Mouse (Mus musculus): ENCODE data around the gene Ccdc85c. TPM values are rescaled to one million over a fixed set of nuclear protein-coding genes. Genes with fewer than 3 reads are reported as not detected.

Gene Ccdc85c
- polyA plus RNA-seq, 1 experiment from 2014 or later, result 7.0 TPM

DNA sequence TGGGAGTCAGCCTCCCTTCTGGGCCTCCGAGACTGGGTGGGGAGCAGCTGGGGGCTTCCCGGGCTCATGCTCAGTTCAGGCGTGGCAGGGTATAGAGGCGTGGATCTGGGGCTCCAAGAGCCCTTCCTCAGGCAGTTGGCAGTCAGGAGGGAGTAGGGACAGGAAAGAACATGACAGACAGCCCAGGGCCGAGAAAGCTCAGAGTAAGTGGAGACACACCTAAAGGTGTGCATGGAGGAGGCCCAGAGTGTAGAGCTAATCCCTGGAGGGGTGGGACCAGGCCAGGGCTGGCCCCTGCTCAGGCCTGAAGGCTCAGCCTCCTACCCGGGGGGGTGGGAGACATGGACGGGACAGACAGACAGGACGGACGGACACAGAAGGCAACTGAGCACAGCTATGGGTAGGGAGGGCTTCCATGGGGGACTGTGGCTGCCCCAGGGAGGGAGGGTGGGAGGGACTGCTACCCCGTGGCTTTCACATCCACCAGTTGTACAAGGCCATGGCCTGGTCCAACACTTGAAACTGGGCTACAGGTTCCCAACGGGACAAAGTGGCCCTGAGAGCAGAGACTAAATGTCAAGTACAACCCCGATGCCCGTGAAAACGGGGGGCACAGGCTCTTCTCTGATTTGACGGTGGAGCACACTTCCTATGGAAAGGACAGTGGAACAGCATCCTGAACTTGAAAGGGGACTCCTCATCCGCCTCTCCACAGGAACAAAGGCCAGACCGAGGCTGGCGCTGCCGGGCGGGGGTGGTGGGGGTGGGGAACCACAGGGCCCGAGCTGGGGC is 55.2 kb downstream of the Ccdc85c start:
- DNase-seq (ENCODE audit: low spot score) (no peak), ATAC-seq (ENCODE audit: low FRiP score, low TSS enrichment) (0 out of 2 replicates have a peak, but pooled peaks have one; percentile 21)

DNA sequence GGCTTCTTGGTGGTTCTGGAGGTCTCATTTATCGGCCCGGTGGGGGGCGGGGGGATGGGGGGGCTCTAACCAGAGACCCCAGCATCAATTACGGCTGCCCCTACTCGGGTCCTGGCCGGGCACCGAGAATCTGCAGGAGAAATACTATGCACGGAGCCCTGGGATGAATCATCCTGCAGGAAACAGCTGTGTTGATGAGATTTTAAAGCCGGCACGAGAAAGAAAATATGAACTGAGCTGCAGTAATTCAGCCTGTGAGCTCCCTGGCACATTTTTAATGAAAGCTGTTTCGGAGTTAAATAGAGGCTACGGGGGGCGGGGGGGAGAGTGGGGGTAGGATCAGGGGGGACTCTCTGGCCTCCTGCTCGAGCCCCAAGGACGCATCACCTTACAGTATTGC is 56.1 kb downstream of the Ccdc85c start:
- Histone ChIP-seq H3K4me1 (replicated peaks; ENCODE audit: control insufficient read depth, insufficient read depth) (peaks cover 10% of the 10 kb centered on the region), H3K36me3 (ENCODE audit: control insufficient read depth, insufficient read depth, low read length) (no peaks in the 10 kb centered on the region), H3K27me3 (ENCODE audit: control insufficient read depth, insufficient read depth, low read length) (no peaks in the 10 kb centered on the region), H3K4me3 (ENCODE audit: low read depth, low read length) (0 out of 2 replicates have a peak overlapping the region, but pooled peaks have one; percentile 1), H3K4me2 (replicated peaks; ENCODE audit: low read depth) (peak overlapping the region; percentile 42), H3K9ac (ENCODE audit: low read length) (no peak overlapping the region), H3K9me3 (ENCODE audit: control insufficient read depth, low read length) (no peaks in the 10 kb centered on the region), H3K27ac (replicated peaks) (peak overlapping the region; percentile 77)
- ATAC-seq (ENCODE audit: low FRiP score, low TSS enrichment) (no peak), DNase-seq (ENCODE audit: low spot score) (no peak)
- TF ChIP-seq EP300 (optimal IDR thresholded peaks at IDR 0.05) (no peak), CTCF (IDR thresholded peaks at IDR 0.05; ENCODE audit: low read depth) (no peak)
- 19% methylated on average over 14 of the region's 15 CpGs for WGBS

More for the DNA sequence above, 55.2 kb downstream of the Ccdc85c start:
- 49% methylated on average over 21 of the region's 21 CpGs for WGBS
- TF ChIP-seq CTCF (IDR thresholded peaks at IDR 0.05; ENCODE audit: low read depth) (no peak), EP300 (optimal IDR thresholded peaks at IDR 0.05) (no peak)
- peak overlapping the region; percentile 42 for H3K4me2 ChIP-seq (replicated peaks; ENCODE audit: low read depth)
- H3K27me3 ChIP-seq (ENCODE audit: control insufficient read depth, insufficient read depth, low read length), result no peaks in the 10 kb centered on the region
- H3K4me1 ChIP-seq (replicated peaks; ENCODE audit: control insufficient read depth, insufficient read depth), result peaks cover 10% of the 10 kb centered on the region
- no peaks in the 10 kb centered on the region for H3K36me3 ChIP-seq (ENCODE audit: control insufficient read depth, insufficient read depth, low read length)
- no peak overlapping the region for H3K4me3 ChIP-seq (ENCODE audit: low read depth, low read length)
- no peak overlapping the region; the same call in 1 of the 2 replicates for H3K9ac ChIP-seq (ENCODE audit: low read length)
- H3K9me3 ChIP-seq (ENCODE audit: control insufficient read depth, low read length), result no peaks in the 10 kb centered on the region
- peak overlapping the region; percentile 77 for H3K27ac ChIP-seq (replicated peaks)

DNA sequence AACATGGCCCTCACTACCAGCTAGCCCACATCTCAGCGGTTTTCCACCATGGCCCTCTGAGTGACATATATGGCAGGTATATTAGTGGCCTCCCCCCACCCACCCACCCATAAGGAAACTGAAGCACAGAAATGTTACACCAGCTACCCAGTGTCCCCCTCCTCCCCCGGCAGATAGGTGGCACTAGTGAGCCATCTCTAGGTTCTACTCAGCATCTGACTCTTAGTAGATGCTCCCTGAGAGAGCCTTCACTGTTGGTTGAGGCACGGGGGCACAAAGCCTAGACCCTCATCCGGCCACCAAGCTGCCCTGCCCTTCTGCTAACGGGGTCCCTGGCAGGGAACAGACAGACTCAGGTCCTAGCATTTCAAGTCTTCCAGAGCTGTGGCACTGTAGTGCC is 57.7 kb downstream of the Ccdc85c start:
- Histone ChIP-seq H3K9me3 (ENCODE audit: control insufficient read depth, low read length) (no peaks in the 10 kb centered on the region), H3K4me1 (replicated peaks; ENCODE audit: control insufficient read depth, insufficient read depth) (peaks cover 10% of the 10 kb centered on the region), H3K4me2 (replicated peaks; ENCODE audit: low read depth) (no peak overlapping the region), H3K4me3 (ENCODE audit: low read depth, low read length) (no peak overlapping the region), H3K36me3 (ENCODE audit: control insufficient read depth, insufficient read depth, low read length) (no peaks in the 10 kb centered on the region), H3K9ac (ENCODE audit: low read length) (no peak overlapping the region), H3K27ac (replicated peaks) (no peak overlapping the region), H3K27me3 (ENCODE audit: control insufficient read depth, insufficient read depth, low read length) (no peaks in the 10 kb centered on the region)
- peak; percentile 25; the same call in 1 of the 2 replicates for ATAC-seq (ENCODE audit: low FRiP score, low TSS enrichment)
- 74% methylated on average over 5 of the region's 5 CpGs for WGBS
- no peak for TF ChIP-seq EP300 (optimal IDR thresholded peaks at IDR 0.05)
- TF ChIP-seq CTCF (IDR thresholded peaks at IDR 0.05; ENCODE audit: low read depth), result peak; percentile 79
- DNase-seq (ENCODE audit: low spot score), result peak; percentile 73

DNA sequence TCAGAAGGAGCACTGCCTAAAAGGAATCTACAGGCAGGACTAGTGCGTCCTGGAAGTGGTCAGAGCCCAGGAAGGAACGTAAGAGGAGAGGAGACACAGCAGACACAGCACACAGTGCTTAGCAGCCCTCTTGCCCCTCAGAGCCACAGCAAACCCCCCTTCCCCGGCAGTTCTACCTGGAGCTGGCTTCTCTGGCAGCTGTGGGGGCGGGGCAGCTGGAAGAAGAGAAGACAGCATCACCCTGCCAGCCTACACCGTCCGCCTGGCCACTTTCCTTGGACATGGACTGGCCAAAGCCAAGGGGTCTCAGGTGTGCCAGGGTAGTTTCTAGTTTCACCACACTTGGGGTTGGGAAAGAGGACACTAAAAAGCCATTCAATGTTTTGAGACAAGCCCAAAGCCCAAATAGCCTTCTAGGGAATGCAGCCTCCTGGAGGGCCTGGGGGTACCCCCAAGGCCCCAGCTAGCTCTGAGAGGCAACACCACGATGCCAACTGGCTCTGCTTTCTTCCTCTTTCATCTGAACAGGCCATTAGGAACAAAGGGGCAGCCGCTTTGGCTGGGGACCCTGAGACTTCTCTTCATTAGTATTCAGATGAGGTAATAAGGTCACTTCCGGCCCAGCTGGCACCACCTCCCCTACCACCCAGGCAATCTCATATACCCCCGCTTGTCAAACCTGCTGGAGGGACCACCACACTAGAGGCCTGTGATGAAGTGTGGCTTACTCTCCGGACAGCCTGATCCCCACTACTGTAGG is 58.4 kb downstream of the Ccdc85c start:
- no peaks in the 10 kb centered on the region for H3K36me3 ChIP-seq (ENCODE audit: control insufficient read depth, insufficient read depth, low read length)
- no peak overlapping the region for H3K4me3 ChIP-seq (ENCODE audit: low read depth, low read length)
- H3K9ac ChIP-seq (ENCODE audit: low read length), result no peak overlapping the region
- 84% methylated on average over 11 of the region's 11 CpGs for WGBS
- TF ChIP-seq EP300 (optimal IDR thresholded peaks at IDR 0.05), result no peak
- no peak for TF ChIP-seq CTCF (IDR thresholded peaks at IDR 0.05; ENCODE audit: low read depth)
- no peak overlapping the region for H3K4me2 ChIP-seq (replicated peaks; ENCODE audit: low read depth)
- no peak overlapping the region for H3K27ac ChIP-seq (replicated peaks)
- no peak for DNase-seq (ENCODE audit: low spot score)
- no peak for ATAC-seq (ENCODE audit: low FRiP score, low TSS enrichment)
- H3K4me1 ChIP-seq (replicated peaks; ENCODE audit: control insufficient read depth, insufficient read depth), result peaks cover 10% of the 10 kb centered on the region
- H3K9me3 ChIP-seq (ENCODE audit: control insufficient read depth, low read length), result no peaks in the 10 kb centered on the region
- no peaks in the 10 kb centered on the region for H3K27me3 ChIP-seq (ENCODE audit: control insufficient read depth, insufficient read depth, low read length)

DNA sequence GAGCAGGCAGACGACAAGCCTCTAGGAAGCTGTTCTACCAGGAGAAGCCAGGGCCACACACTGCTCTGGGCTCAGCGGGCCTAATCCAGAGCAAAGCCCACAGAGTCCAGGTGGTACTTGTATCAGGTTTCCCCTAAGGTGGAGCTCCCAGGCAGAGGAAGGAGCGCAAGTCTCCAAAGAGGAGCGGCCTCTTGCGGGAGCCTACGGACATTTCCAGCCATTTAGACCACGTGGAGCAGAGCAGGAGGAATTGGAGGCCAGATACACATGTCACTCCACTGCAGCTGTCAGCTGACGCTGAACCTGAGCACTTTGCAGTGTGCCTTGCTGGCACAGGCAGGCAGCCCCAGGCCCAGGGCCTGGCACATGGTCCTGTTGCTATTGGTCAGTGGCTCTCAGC is 60.1 kb downstream of the Ccdc85c start:
- Histone ChIP-seq H3K4me2 (replicated peaks; ENCODE audit: low read depth) (no peak overlapping the region), H3K9me3 (ENCODE audit: control insufficient read depth, low read length) (no peaks in the 10 kb centered on the region), H3K27me3 (ENCODE audit: control insufficient read depth, insufficient read depth, low read length) (no peaks in the 10 kb centered on the region), H3K4me1 (replicated peaks; ENCODE audit: control insufficient read depth, insufficient read depth) (peaks cover 10% of the 10 kb centered on the region), H3K9ac (ENCODE audit: low read length) (no peak overlapping the region), H3K36me3 (ENCODE audit: control insufficient read depth, insufficient read depth, low read length) (no peaks in the 10 kb centered on the region), H3K4me3 (ENCODE audit: low read depth, low read length) (no peak overlapping the region), H3K27ac (replicated peaks) (no peak overlapping the region)
- TF ChIP-seq CTCF (IDR thresholded peaks at IDR 0.05; ENCODE audit: low read depth) (no peak), EP300 (optimal IDR thresholded peaks at IDR 0.05) (no peak)
- no peak for ATAC-seq (ENCODE audit: low FRiP score, low TSS enrichment)
- 38% methylated on average over 8 of the region's 8 CpGs for WGBS
- no peak for DNase-seq (ENCODE audit: low spot score)

Measured in stomach, postnatal 0 days (tissue).